Mouse (Mus musculus) brown adipose tissue, adult 24 weeks (tissue): Measurements from ENCODE around the gene Arid1b. TPM values are rescaled to one million over a fixed set of nuclear protein-coding genes. Genes with fewer than 3 reads are reported as not detected.

Experiments used
- H3K27ac ChIP-seq: fragments of 200-500 bp; replicated peaks from 2 replicates; pipeline ENCODE4 v1.5.1; 2012; ENCODE audit warnings: low read depth, mild to moderate bottlenecking, low read length
- H3K4me1 ChIP-seq: fragments of 200-500 bp; 2 replicates; pipeline ENCODE4 v1.6.1; 2012; ENCODE audit warnings: low read length, mixed read lengths; ENCODE audit not compliant: control insufficient read depth, insufficient read depth, insufficient read length
- H3K4me3 ChIP-seq: fragments of 200-500 bp; 2 replicates; pipeline ENCODE4 v1.5.1; 2012; ENCODE audit warnings: low read depth, mild to moderate bottlenecking, low read length, moderate library complexity; ENCODE audit not compliant: insufficient read depth
- polyA plus RNA-seq: library from polyadenylated mRNA; stranded (reverse); fragments of >200 nt; gene quantifications from 2 replicates; pipeline ENCODE4 v1.2.4, GENCODE M21; 2012; ENCODE audit not compliant: missing spikeins, insufficient read depth, insufficient read length

Arid1b gene
- 11.1 and 13.9 TPM in 2 replicates for polyA plus RNA-seq

- H3K4me3 ChIP-seq, result peak within 1 kb of the TSS; percentile 79
- no peaks in the 10 kb centered on the region for H3K4me1 ChIP-seq
- peak within 1 kb of the TSS; percentile 100 for H3K27ac ChIP-seq
These were observed at the start of gene Arid1b for GRCm38 (mm10) chr17:4993840-4994503. Gene Arid1b (plus strand): TSS chr17:4994332.

GRCm38 (mm10) chr17:4945311-4945751 lies 48.8 kb upstream of the Arid1b start:
- no peak overlapping the region for H3K4me3 ChIP-seq
- peaks cover 13% of the 10 kb centered on the region for H3K4me1 ChIP-seq
- H3K27ac ChIP-seq, result no peak overlapping the region

GRCm38 (mm10) chr17:4945871-4946331 lies 48.2 kb upstream of the Arid1b start:
- Histone ChIP-seq H3K4me3 (peak overlapping the region; percentile 13; the same call in 1 of the 2 replicates), H3K4me1 (peaks cover 13% of the 10 kb centered on the region), H3K27ac (no peak overlapping the region; the same call in 1 of the 2 replicates)

- peak overlapping the region; percentile 65 for H3K27ac ChIP-seq
- H3K4me1 ChIP-seq, result peaks cover 13% of the 10 kb centered on the region
- peak overlapping the region; percentile 1; the same call in 1 of the 2 replicates for H3K4me3 ChIP-seq
These were observed 47.6 kb upstream of the Arid1b start for GRCm38 (mm10) chr17:4946421-4946974.

GRCm38 (mm10) chr17:4947013-4947412 lies 47.1 kb upstream of the Arid1b start:
- Histone ChIP-seq H3K4me1 (peaks cover 13% of the 10 kb centered on the region), H3K4me3 (no peak overlapping the region), H3K27ac (peak overlapping the region; percentile 65)

GRCm38 (mm10) chr17:4947439-4947838 lies 46.7 kb upstream of the Arid1b start:
- no peak overlapping the region for H3K27ac ChIP-seq
- H3K4me3 ChIP-seq, result no peak overlapping the region
- peaks cover 13% of the 10 kb centered on the region for H3K4me1 ChIP-seq

- Histone ChIP-seq H3K27ac (no peak overlapping the region), H3K4me1 (peaks cover 13% of the 10 kb centered on the region), H3K4me3 (no peak overlapping the region)
These were observed 45.6 kb upstream of the Arid1b start for GRCm38 (mm10) chr17:4948501-4948900.

GRCm38 (mm10) chr17:4954431-4954830 lies 39.7 kb upstream of the Arid1b start:
- H3K4me1 ChIP-seq, result no peaks in the 10 kb centered on the region
- H3K4me3 ChIP-seq, result no peak overlapping the region
- no peak overlapping the region for H3K27ac ChIP-seq

GRCm38 (mm10) chr17:4964192-4964877 lies 29.8 kb upstream of the Arid1b start:
- no peaks in the 10 kb centered on the region for H3K4me1 ChIP-seq
- H3K27ac ChIP-seq, result no peak overlapping the region
- H3K4me3 ChIP-seq, result no peak overlapping the region

GRCm38 (mm10) chr17:4967201-4967600 lies 26.9 kb upstream of the Arid1b start:
- Histone ChIP-seq H3K27ac (no peak overlapping the region), H3K4me1 (no peaks in the 10 kb centered on the region), H3K4me3 (no peak overlapping the region)

GRCm38 (mm10) chr17:4968035-4968434 lies 26.1 kb upstream of the Arid1b start:
- Histone ChIP-seq H3K4me3 (no peak overlapping the region), H3K27ac (no peak overlapping the region), H3K4me1 (no peaks in the 10 kb centered on the region)

- Histone ChIP-seq H3K27ac (no peak overlapping the region), H3K4me1 (no peaks in the 10 kb centered on the region), H3K4me3 (no peak overlapping the region)
These were observed 25.3 kb upstream of the Arid1b start for GRCm38 (mm10) chr17:4968878-4969277.

GRCm38 (mm10) chr17:4972261-4972660 lies 21.9 kb upstream of the Arid1b start:
- H3K27ac ChIP-seq, result no peak overlapping the region
- H3K4me3 ChIP-seq, result no peak overlapping the region
- no peaks in the 10 kb centered on the region for H3K4me1 ChIP-seq

- Histone ChIP-seq H3K4me3 (peak overlapping the region; percentile 48), H3K4me1 (no peaks in the 10 kb centered on the region), H3K27ac (no peak overlapping the region)
These were observed 19.4 kb upstream of the Arid1b start for GRCm38 (mm10) chr17:4974736-4975135.

GRCm38 (mm10) chr17:4980151-4980550 lies 14.0 kb upstream of the Arid1b start:
- Histone ChIP-seq H3K4me3 (no peak overlapping the region), H3K4me1 (no peaks in the 10 kb centered on the region), H3K27ac (no peak overlapping the region)
